Mouse (Mus musculus) midbrain, postnatal 0 days (tissue): ENCODE results near the gene Tbc1d21. TPM values are rescaled to one million over a fixed set of nuclear protein-coding genes. Genes with fewer than 3 reads are reported as not detected.
A peak's percentile ranks its signal among the peaks of the same experiment; 100 is the strongest.

Source experiments
- ATAC-seq: fragments of 200-750 bp; cut with Nextera tagmentation; 2 replicates; pipeline ENCODE4 v1.8.0; 2017; ENCODE audit warnings: moderate number of reproducible peaks, mild to moderate bottlenecking, moderate TSS enrichment, moderate library complexity; ENCODE audit not compliant: low FRiP score
- DNase-seq: peaks from one replicate; pipeline ENCODE4 v3.0.0-alpha.2; 2015; ENCODE audit warnings: low spot score
- H3K27ac ChIP-seq: fragments of 300-500 bp; sonication (generic); 2 replicates; pipeline ENCODE4 v1.5.1; 2014; ENCODE audit warnings: low read depth, mild to moderate bottlenecking, low read length, mixed read lengths
- H3K27me3 ChIP-seq: fragments of 300-500 bp; sonication (generic); 2 replicates; pipeline ENCODE4 v1.6.1; 2014; ENCODE audit warnings: low read length, control low read depth, mixed read lengths; ENCODE audit not compliant: insufficient read depth
- H3K36me3 ChIP-seq: fragments of 300-500 bp; sonication (generic); 2 replicates; pipeline ENCODE4 v1.6.1; 2014; ENCODE audit warnings: low read length, control low read depth, mixed read lengths; ENCODE audit not compliant: insufficient read depth
- H3K4me1 ChIP-seq: fragments of 300-500 bp; sonication (generic); 2 replicates; pipeline ENCODE4 v1.6.1; 2014; ENCODE audit warnings: mild to moderate bottlenecking, control low read depth, antibody characterized with exemption, low read length, mixed read lengths; ENCODE audit not compliant: insufficient read depth
- H3K4me2 ChIP-seq: fragments of 300-500 bp; sonication (generic); 2 replicates; pipeline ENCODE4 v1.6.1; 2014; ENCODE audit warnings: low read depth, mild to moderate bottlenecking, low read length, mixed read lengths; ENCODE audit not compliant: poor library complexity, severe bottlenecking
- H3K4me3 ChIP-seq: fragments of 300-500 bp; sonication (generic); 2 replicates; pipeline ENCODE4 v1.5.1; 2014; ENCODE audit warnings: low read depth, mild to moderate bottlenecking, low read length, moderate library complexity
- H3K9ac ChIP-seq: fragments of 300-500 bp; sonication (generic); replicated peaks from 2 replicates; pipeline ENCODE4 v1.6.1; 2014; ENCODE audit warnings: mild to moderate bottlenecking, low read length, moderate library complexity, mixed read lengths; ENCODE audit not compliant: poor library complexity, severe bottlenecking
- H3K9me3 ChIP-seq: fragments of 300-500 bp; sonication (generic); 2 replicates; pipeline ENCODE4 v1.6.1; 2016; ENCODE audit warnings: low read length, control low read depth
- CTCF ChIP-seq: IDR thresholded peaks from 2 replicates; pipeline ENCODE4 v1.5.1; 2016; ENCODE audit warnings: antibody characterized with exemption, mild to moderate bottlenecking
- WGBS: fragments of 180-500 bp; shearing (Covaris S2); extraction: QIAGEN DNeasy Blood & Tissue Kit; methylation state at CpG from one replicate; pipeline ENCODE4 v1.1.7; 2014; 5-methylcytosine and 5-hydroxymethylcytosine counted together
- polyA plus RNA-seq: library from polyadenylated mRNA; unstranded; fragments of >200 nt; fragmentation: Nextera tagmentation; extraction: Ambion mirVana; gene quantifications from 2 replicates; pipeline ENCODE4 v1.2.1, GENCODE M21; 2015
- total RNA-seq: library from RNA; depleted of rRNA; stranded (reverse); fragments of >200 nt; gene quantifications from 2 replicates; pipeline ENCODE4 v1.2.3, GENCODE M21; 2014; rRNA removed

Tbc1d21 gene
- total and polyA plus RNA-seq, 2 experiments from 2014 or later: not detected

DNA sequence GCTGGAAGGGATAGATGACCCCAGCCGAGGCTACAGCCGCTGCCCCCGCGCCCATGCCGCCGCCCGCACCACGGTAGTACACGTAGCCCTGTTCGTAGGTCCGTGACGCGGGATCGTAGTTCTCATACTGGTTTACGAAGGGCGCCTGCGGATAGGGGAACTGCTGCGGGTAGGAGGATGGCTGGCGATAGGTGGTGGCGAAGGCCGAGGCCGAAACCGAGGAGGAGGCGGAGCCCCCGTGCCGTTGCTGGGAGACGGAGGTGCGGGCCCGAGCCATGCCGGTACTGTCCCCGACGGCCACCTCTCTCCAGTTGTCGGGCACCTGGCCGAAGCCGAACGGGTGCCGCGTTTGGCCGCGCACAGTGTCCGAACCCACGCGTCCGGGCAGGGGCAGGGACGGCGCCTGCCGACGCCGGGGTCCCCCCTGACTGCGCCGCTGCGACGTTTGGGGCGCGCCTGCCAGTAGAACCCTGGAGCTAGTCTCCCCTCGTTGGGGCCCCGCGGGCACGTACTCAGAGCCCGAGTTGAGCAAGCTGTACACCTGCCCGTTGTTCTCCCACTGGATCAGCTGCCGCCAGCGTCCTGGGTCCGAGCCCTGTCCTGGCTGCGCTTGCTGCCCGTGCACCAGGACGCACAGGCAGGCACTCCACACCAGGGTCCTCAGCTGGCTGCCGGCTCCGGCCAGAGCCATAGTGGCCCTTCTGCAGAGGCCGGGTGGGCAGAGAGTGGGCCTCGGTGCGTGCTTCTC lies 57.9 kb downstream of the Tbc1d21 start:
- DNase-seq (no peak), ATAC-seq (peak; percentile 9)
- Histone ChIP-seq H3K9ac (peak overlapping the region; percentile 29), H3K4me3 (peak overlapping the region; percentile 33), H3K4me2 (peak overlapping the region; percentile 42), H3K27me3 (peaks cover 23% of the 10 kb centered on the region), H3K4me1 (peaks cover 9% of the 10 kb centered on the region), H3K27ac (no peak overlapping the region), H3K9me3 (no peaks in the 10 kb centered on the region), H3K36me3 (no peaks in the 10 kb centered on the region)
- no peak for TF ChIP-seq CTCF
- WGBS: 1% methylated on average over 67 of the region's 72 CpGs

DNA sequence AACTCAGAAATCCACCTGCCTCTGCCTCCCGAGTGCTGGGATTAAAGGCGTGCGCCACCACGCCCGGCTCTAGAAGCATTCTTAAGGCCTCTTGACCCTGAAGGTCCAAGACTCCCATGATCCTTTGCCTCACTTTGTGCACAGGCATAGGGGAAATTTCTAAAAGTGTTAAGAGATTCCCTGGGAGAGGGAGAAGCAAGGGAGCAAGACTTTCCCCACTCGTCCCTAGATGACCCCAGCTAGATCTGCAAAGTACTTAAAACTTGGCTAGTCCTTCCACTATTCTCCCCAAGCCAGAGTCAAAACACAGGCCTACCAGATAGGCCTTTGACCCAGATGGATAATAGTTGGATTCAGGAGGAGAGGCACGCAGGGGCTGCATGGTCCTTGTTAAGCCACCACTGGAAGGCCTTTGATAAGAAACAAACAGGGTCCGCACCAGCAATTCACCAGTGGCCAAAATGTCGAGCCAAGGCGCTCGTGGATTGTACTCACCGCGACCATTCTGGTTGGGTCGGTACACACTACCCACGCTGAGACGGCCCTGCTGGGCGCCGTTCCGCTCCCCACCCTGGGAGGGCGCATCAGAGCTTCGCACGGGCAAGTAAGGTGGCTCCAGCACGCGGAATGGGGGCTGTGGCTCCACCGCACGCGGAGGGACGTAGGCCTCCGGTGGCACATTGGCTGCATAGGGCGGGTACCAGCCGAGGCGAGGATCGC lies 58.9 kb downstream of the Tbc1d21 start:
- peaks cover 9% of the 10 kb centered on the region for H3K4me1 ChIP-seq
- H3K36me3 ChIP-seq: no peaks in the 10 kb centered on the region
- ATAC-seq (no peak), DNase-seq (no peak)
- peaks cover 23% of the 10 kb centered on the region for H3K27me3 ChIP-seq
- 58% methylated on average over 33 of the region's 33 CpGs for WGBS
- no peak overlapping the region for H3K9ac ChIP-seq
- H3K27ac ChIP-seq: no peak overlapping the region
- peak overlapping the region; percentile 42 for H3K4me2 ChIP-seq
- H3K4me3 ChIP-seq: peak overlapping the region; percentile 33; the same call in 1 of the 2 replicates
- TF ChIP-seq CTCF: peak; percentile 25; the same call in 1 of the 2 replicates
- H3K9me3 ChIP-seq: no peaks in the 10 kb centered on the region

DNA sequence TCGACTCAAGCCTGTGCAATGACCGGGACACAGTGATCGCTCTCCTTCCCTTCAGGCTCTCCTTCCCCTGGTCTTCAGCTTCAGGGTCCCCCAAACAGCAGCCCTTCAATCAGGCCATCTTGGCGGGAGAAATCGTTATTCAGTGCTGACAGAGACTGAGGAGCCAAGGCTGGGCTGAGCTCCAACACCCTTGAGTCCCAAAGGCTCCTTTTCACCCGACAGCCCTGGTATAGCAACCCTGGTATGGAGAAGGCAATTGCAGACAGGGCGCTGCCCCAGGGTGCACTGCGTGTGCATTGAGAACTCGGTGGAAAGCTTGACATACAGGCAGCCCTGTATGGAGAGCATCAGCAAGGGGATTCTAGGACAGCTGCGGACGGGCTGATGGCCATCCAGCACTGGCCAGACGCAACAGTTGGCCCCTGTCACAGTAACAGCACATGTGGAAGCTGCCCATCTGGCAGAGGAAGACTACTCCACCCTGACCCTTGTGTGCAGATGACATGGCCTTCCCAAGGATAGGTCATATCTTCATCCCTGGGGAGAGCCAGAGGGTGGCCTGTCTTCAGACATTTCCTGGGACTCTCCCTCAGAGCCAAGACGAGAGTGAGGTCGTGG lies 60.1 kb downstream of the Tbc1d21 start:
- DNase-seq (no peak), ATAC-seq (no peak)
- no peaks in the 10 kb centered on the region for H3K36me3 ChIP-seq
- H3K4me3 ChIP-seq: no peak overlapping the region
- no peak overlapping the region for H3K27ac ChIP-seq
- no peak overlapping the region for H3K4me2 ChIP-seq
- H3K9me3 ChIP-seq: no peaks in the 10 kb centered on the region
- no peak overlapping the region for H3K9ac ChIP-seq
- peaks cover 23% of the 10 kb centered on the region for H3K27me3 ChIP-seq
- 74% methylated on average over 14 of the region's 14 CpGs for WGBS
- H3K4me1 ChIP-seq: peaks cover 9% of the 10 kb centered on the region
- TF ChIP-seq CTCF: no peak

Other genes starting within 250 kb of the Tbc1d21 start
- 55.6 and 68.8 TPM in 2 replicates for gene Islr, start 166.1 kb downstream of the Tbc1d21 start, total RNA-seq
- gene Islr, start 166.1 kb downstream of the Tbc1d21 start, polyA plus RNA-seq: 32.5 and 36.5 TPM in 2 replicates
- gene Islr2, start 166.1 kb downstream of the Tbc1d21 start, total RNA-seq: 233 and 267 TPM in 2 replicates
- 16.7 and 18.1 TPM in 2 replicates for gene Islr2, start 166.1 kb downstream of the Tbc1d21 start, polyA plus RNA-seq
- gene Pml, start 120.7 kb downstream of the Tbc1d21 start, total RNA-seq: 5.6 and 9.0 TPM in 2 replicates
- 2.9 and 3.2 TPM in 2 replicates for gene Pml, start 120.7 kb downstream of the Tbc1d21 start, polyA plus RNA-seq
- 159 and 170 TPM in 2 replicates for gene Stoml1, start 117.3 kb downstream of the Tbc1d21 start, total RNA-seq
- gene Stoml1, start 117.3 kb downstream of the Tbc1d21 start, polyA plus RNA-seq: 161 and 172 TPM in 2 replicates
- 5.9 and 10.6 TPM in 2 replicates for gene Loxl1, start 57.3 kb downstream of the Tbc1d21 start, total RNA-seq
- 6.6 and 7.0 TPM in 2 replicates for gene Loxl1, start 57.3 kb downstream of the Tbc1d21 start, polyA plus RNA-seq
- 118 and 131 TPM in 2 replicates for gene Insyn1, start 118.1 kb upstream of the Tbc1d21 start, total RNA-seq
- gene Insyn1, start 118.1 kb upstream of the Tbc1d21 start, polyA plus RNA-seq: 7.2 and 9.0 TPM in 2 replicates
- gene Cd276, start 185.0 kb upstream of the Tbc1d21 start, total RNA-seq: 23.2 and 25.5 TPM in 2 replicates
- gene Cd276, start 185.0 kb upstream of the Tbc1d21 start, polyA plus RNA-seq: 19.3 and 21.5 TPM in 2 replicates
- gene Nptn, start 211.8 kb upstream of the Tbc1d21 start, total RNA-seq: 350 and 362 TPM in 2 replicates
- gene Nptn, start 211.8 kb upstream of the Tbc1d21 start, polyA plus RNA-seq: 236 and 258 TPM in 2 replicates